Mouse (Mus musculus): ENCODE data around the gene Sulf2. TPM values are rescaled to one million over a fixed set of nuclear protein-coding genes. Genes with fewer than 3 reads are reported as not detected.

Gene Sulf2
- total and polyA plus RNA-seq, 3 experiments = not detected

- Histone ChIP-seq H3K4me1 (ENCODE audit: control insufficient read depth in 1 of 2, insufficient read depth in 2 of 2) (peaks cover 0 to 6% of the 10 kb centered on the region in 2 experiments; a peak in 1 of 4 replicates), H3K27me3 (replicated peaks) (peaks cover 74% of the 10 kb centered on the region), H3K9me3 (replicated peaks; ENCODE audit: low read length) (no peaks in the 10 kb centered on the region), H3K4me3 (replicated peaks in 1 of 3; ENCODE audit: low read depth in 2 of 3, low read length in 2 of 3, poor library complexity in 1 of 3) (no peak overlapping the region), H3K27ac (ENCODE audit: insufficient read depth, low read depth) (no peak overlapping the region), H3K9ac (ENCODE audit: insufficient read depth, low read depth) (no peak overlapping the region), H3K79me2 (replicated peaks; ENCODE audit: control insufficient read depth, extremely low read depth, insufficient read depth, poor library complexity, severe bottlenecking) (no peaks in the 10 kb centered on the region), H3K4me2 (ENCODE audit: insufficient read depth, low read depth, poor library complexity, severe bottlenecking) (no peak overlapping the region), H3K36me3 (replicated peaks in 1 of 2; ENCODE audit: control insufficient read depth in 1 of 2, insufficient read depth in 1 of 2, low read length in 1 of 2) (no peaks in the 10 kb centered on the region)
- dilution Hi-C loops (cut with MboI; ENCODE audit: extremely low pct_ligation_motif_present, extremely low pct_unique_long_range_greater_than_20kb, low sequenced_read_pairs) (no loop called here), in situ Hi-C loops (cut with MboI; ENCODE audit: low pct_ligation_motif_present, low pct_unique_long_range_greater_than_20kb, low sequenced_read_pairs) (no loop called here)
- TF ChIP-seq USF1 (IDR thresholded peaks at IDR 0.05; ENCODE audit: low read depth, low read length) (peak; percentile 52), USF2 (conservative IDR thresholded peaks at IDR 0.05; ENCODE audit: low read depth, low read length) (peak; percentile 35), MEF2A (IDR thresholded peaks at IDR 0.05; ENCODE audit: borderline replicate concordance, low read depth, low read length) (no peak)
- no peak for DNase-seq (ENCODE audit: extremely low read depth)
These were observed 18.0 kb downstream of the Sulf2 start for GRCm38 (mm10) chr2:166137467-166137866.

GRCm38 (mm10) chr2:166135711-166136485, 19.6 kb downstream of the Sulf2 start:
- TF ChIP-seq MAZ (IDR thresholded peaks at IDR 0.05; ENCODE audit: low read depth, low read length) (no peak), NRF1 (IDR thresholded peaks at IDR 0.05; ENCODE audit: low read depth, low read length) (no peak), PAX5 (IDR thresholded peaks at IDR 0.05; ENCODE audit: low read length) (no peak), IRF4 (IDR thresholded peaks at IDR 0.05; ENCODE audit: low read depth, low read length) (no peak), HCFC1 (IDR thresholded peaks at IDR 0.05; ENCODE audit: low read depth, low read length) (no peak), EP300 (IDR thresholded peaks at IDR 0.05; ENCODE audit: low read length) (no peak), MYC (IDR thresholded peaks at IDR 0.05; ENCODE audit: low read depth, low read length) (no peak), CHD2 (IDR thresholded peaks at IDR 0.05; ENCODE audit: low read length) (no peak), NELFE (IDR thresholded peaks at IDR 0.05; ENCODE audit: low read depth, low read length) (no peak), ELF1 (IDR thresholded peaks at IDR 0.05; ENCODE audit: low read depth, low read length) (no peak), UBTF (IDR thresholded peaks at IDR 0.05; ENCODE audit: low read depth, low read length) (no peak), MAX (IDR thresholded peaks at IDR 0.05; ENCODE audit: low read length) (no peak), CTCF (conservative IDR thresholded peaks at IDR 0.05 in 1 of 2, IDR thresholded peaks at IDR 0.05 in 1 of 2; ENCODE audit: low read depth in 2 of 2, low read length in 2 of 2) (no peak), ZKSCAN1 (IDR thresholded peaks at IDR 0.05; ENCODE audit: borderline replicate concordance, low read depth, low read length) (no peak), ZNF384 (IDR thresholded peaks at IDR 0.05; ENCODE audit: low read depth, low read length) (no peak), TCF12 (IDR thresholded peaks at IDR 0.05; ENCODE audit: low read depth, low read length) (no peak), MAFK (IDR thresholded peaks at IDR 0.05; ENCODE audit: insufficient replicate concordance, low read length) (no peak), JUN (IDR thresholded peaks at IDR 0.05; ENCODE audit: insufficient read depth, low read depth, low read length) (no peak)
- no peak overlapping the region for H3K4me2 ChIP-seq (ENCODE audit: insufficient read depth, low read depth, poor library complexity, severe bottlenecking)
- H3K79me2 ChIP-seq (replicated peaks; ENCODE audit: control insufficient read depth, extremely low read depth, insufficient read depth, poor library complexity, severe bottlenecking) = no peaks in the 10 kb centered on the region
- no peak for DNase-seq (ENCODE audit: extremely low read depth)
- no peaks in the 10 kb centered on the region for H3K9me3 ChIP-seq (replicated peaks; ENCODE audit: low read length)
- dilution Hi-C loops (cut with MboI; ENCODE audit: extremely low pct_ligation_motif_present, extremely low pct_unique_long_range_greater_than_20kb, low sequenced_read_pairs) (no loop called here), in situ Hi-C loops (cut with MboI; ENCODE audit: low pct_ligation_motif_present, low pct_unique_long_range_greater_than_20kb, low sequenced_read_pairs) (no loop called here)
- H3K4me1 ChIP-seq (ENCODE audit: control insufficient read depth in 1 of 2, insufficient read depth in 2 of 2) = peaks cover 0 to 6% of the 10 kb centered on the region in 2 experiments; a peak in 1 of 4 replicates
- H3K27ac ChIP-seq (ENCODE audit: insufficient read depth, low read depth) = no peak overlapping the region
- H3K36me3 ChIP-seq (replicated peaks in 1 of 2; ENCODE audit: control insufficient read depth in 1 of 2, insufficient read depth in 1 of 2, low read length in 1 of 2) = no peaks in the 10 kb centered on the region
- H3K9ac ChIP-seq (ENCODE audit: insufficient read depth, low read depth) = no peak overlapping the region
- H3K4me3 ChIP-seq (replicated peaks in 1 of 3; ENCODE audit: low read depth in 2 of 3, low read length in 2 of 3, poor library complexity in 1 of 3) = no peak overlapping the region
- H3K27me3 ChIP-seq (replicated peaks) = peaks cover 76% of the 10 kb centered on the region
